Mouse (Mus musculus): ENCODE measurements around the gene Fpr3. TPM values are rescaled to one million over a fixed set of nuclear protein-coding genes. Genes with fewer than 3 reads are reported as not detected.

Gene Fpr3
- polyA plus RNA-seq, 1 experiment from 2014 or later = not detected

DNA sequence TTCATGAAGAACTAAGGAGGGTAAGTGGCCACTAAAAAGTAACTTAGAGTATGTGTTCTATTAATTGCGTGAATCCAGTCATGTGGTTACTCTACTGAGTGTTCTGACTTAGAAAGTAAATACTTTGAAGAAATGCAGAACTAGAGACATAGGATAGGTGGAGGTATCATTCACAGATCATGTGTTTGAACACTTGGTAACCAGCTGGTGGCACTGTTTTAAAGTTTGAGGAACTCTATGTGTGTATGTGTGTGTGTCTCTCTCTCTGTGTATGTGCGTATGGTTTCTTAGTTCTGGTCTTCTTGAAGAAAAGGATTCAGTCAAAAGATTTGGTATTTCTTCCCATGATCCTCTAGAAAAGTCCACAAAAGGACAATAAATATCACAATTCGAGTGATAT is 27.5 kb upstream of the Fpr3 start:
- Histone ChIP-seq H3K4me1 (ENCODE audit: insufficient read depth, low read depth, low read length) (no peaks in the 10 kb centered on the region), H3K4me3 (ENCODE audit: low read depth, low read length) (no peak overlapping the region), H3K27me3 (replicated peaks; ENCODE audit: insufficient read depth, low read length) (no peaks in the 10 kb centered on the region), H3K4me2 (replicated peaks; ENCODE audit: low read depth, low read length) (no peak overlapping the region), H3K27ac (ENCODE audit: low read length) (no peak overlapping the region), H3K9ac (replicated peaks; ENCODE audit: low read depth) (no peak overlapping the region), H3K36me3 (ENCODE audit: insufficient read depth, low read length) (no peaks in the 10 kb centered on the region), H3K9me3 (ENCODE audit: low read length) (no peaks in the 10 kb centered on the region)
- DNase-seq (ENCODE audit: low spot score) = no peak
- no peak for ATAC-seq
- TF ChIP-seq CTCF (IDR thresholded peaks at IDR 0.05) = peak; percentile 38
- no peak for TF ChIP-seq EP300 (IDR thresholded peaks at IDR 0.05)
- WGBS = 83% methylated on average over 3 of the region's 3 CpGs

- ATAC-seq (peak; percentile 39), DNase-seq (ENCODE audit: low spot score) (peak; percentile 67)
These were observed 25.3 kb upstream of the Fpr3 start for GRCm38 (mm10) chr17:17862360-17862759.

GRCm38 (mm10) chr17:17865168-17865567 is 22.5 kb upstream of the Fpr3 start:
- no peak overlapping the region for H3K4me3 ChIP-seq (ENCODE audit: low read depth, low read length)
- H3K27me3 ChIP-seq (replicated peaks; ENCODE audit: insufficient read depth, low read length) = no peaks in the 10 kb centered on the region
- DNase-seq (ENCODE audit: low spot score) (peak; percentile 36), ATAC-seq (no peak)
- no peaks in the 10 kb centered on the region for H3K4me1 ChIP-seq (ENCODE audit: insufficient read depth, low read depth, low read length)
- no peak overlapping the region for H3K27ac ChIP-seq (ENCODE audit: low read length)
- H3K36me3 ChIP-seq (ENCODE audit: insufficient read depth, low read length) = no peaks in the 10 kb centered on the region
- H3K9me3 ChIP-seq (ENCODE audit: low read length) = no peaks in the 10 kb centered on the region
- no peak overlapping the region for H3K9ac ChIP-seq (replicated peaks; ENCODE audit: low read depth)
- 60% methylated on average over 2 of the region's 2 CpGs for WGBS
- TF ChIP-seq EP300 (IDR thresholded peaks at IDR 0.05) (no peak), CTCF (IDR thresholded peaks at IDR 0.05) (no peak)
- no peak overlapping the region for H3K4me2 ChIP-seq (replicated peaks; ENCODE audit: low read depth, low read length)

More at GRCm38 (mm10) chr17:17862360-17862759, 25.3 kb upstream of the Fpr3 start:
- no peak overlapping the region for H3K4me2 ChIP-seq (replicated peaks; ENCODE audit: low read depth, low read length)
- no peak overlapping the region for H3K4me3 ChIP-seq (ENCODE audit: low read depth, low read length)
- TF ChIP-seq EP300 (IDR thresholded peaks at IDR 0.05) (no peak), CTCF (IDR thresholded peaks at IDR 0.05) (no peak)
- H3K27ac ChIP-seq (ENCODE audit: low read length) = no peak overlapping the region
- no peak overlapping the region for H3K9ac ChIP-seq (replicated peaks; ENCODE audit: low read depth)
- no peaks in the 10 kb centered on the region for H3K36me3 ChIP-seq (ENCODE audit: insufficient read depth, low read length)
- H3K9me3 ChIP-seq (ENCODE audit: low read length) = no peaks in the 10 kb centered on the region
- H3K27me3 ChIP-seq (replicated peaks; ENCODE audit: insufficient read depth, low read length) = no peaks in the 10 kb centered on the region
- 32% methylated on average over 1 of the region's 1 CpGs for WGBS
- no peaks in the 10 kb centered on the region for H3K4me1 ChIP-seq (ENCODE audit: insufficient read depth, low read depth, low read length)

GRCm38 (mm10) chr17:17866801-17867469 is 20.7 kb upstream of the Fpr3 start:
- no peak overlapping the region for H3K9ac ChIP-seq (replicated peaks; ENCODE audit: low read depth)
- no peak overlapping the region for H3K4me2 ChIP-seq (replicated peaks; ENCODE audit: low read depth, low read length)
- TF ChIP-seq CTCF (IDR thresholded peaks at IDR 0.05) = no peak
- no peak for TF ChIP-seq EP300 (IDR thresholded peaks at IDR 0.05)
- no peaks in the 10 kb centered on the region for H3K36me3 ChIP-seq (ENCODE audit: insufficient read depth, low read length)
- H3K27me3 ChIP-seq (replicated peaks; ENCODE audit: insufficient read depth, low read length) = no peaks in the 10 kb centered on the region
- no peaks in the 10 kb centered on the region for H3K4me1 ChIP-seq (ENCODE audit: insufficient read depth, low read depth, low read length)
- 67% methylated on average over 11 of the region's 11 CpGs for WGBS
- H3K27ac ChIP-seq (ENCODE audit: low read length) = no peak overlapping the region
- no peak overlapping the region for H3K4me3 ChIP-seq (ENCODE audit: low read depth, low read length)
- H3K9me3 ChIP-seq (ENCODE audit: low read length) = no peaks in the 10 kb centered on the region
- ATAC-seq (peak; percentile 89), DNase-seq (ENCODE audit: low spot score) (peak; percentile 84)

GRCm38 (mm10) chr17:17870892-17871550 is 16.6 kb upstream of the Fpr3 start:
- WGBS = 70% methylated on average over 2 of the region's 2 CpGs
- no peak overlapping the region for H3K9ac ChIP-seq (replicated peaks; ENCODE audit: low read depth)
- no peak overlapping the region for H3K27ac ChIP-seq (ENCODE audit: low read length)
- H3K4me1 ChIP-seq (ENCODE audit: insufficient read depth, low read depth, low read length) = no peaks in the 10 kb centered on the region
- no peaks in the 10 kb centered on the region for H3K27me3 ChIP-seq (replicated peaks; ENCODE audit: insufficient read depth, low read length)
- ATAC-seq (no peak), DNase-seq (ENCODE audit: low spot score) (no peak)
- H3K36me3 ChIP-seq (ENCODE audit: insufficient read depth, low read length) = no peaks in the 10 kb centered on the region
- TF ChIP-seq CTCF (IDR thresholded peaks at IDR 0.05) (no peak), EP300 (IDR thresholded peaks at IDR 0.05) (no peak)
- no peak overlapping the region for H3K4me3 ChIP-seq (ENCODE audit: low read depth, low read length)
- no peak overlapping the region for H3K4me2 ChIP-seq (replicated peaks; ENCODE audit: low read depth, low read length)
- no peaks in the 10 kb centered on the region for H3K9me3 ChIP-seq (ENCODE audit: low read length)

GRCm38 (mm10) chr17:17871697-17872096 is 16.0 kb upstream of the Fpr3 start:
- H3K9me3 ChIP-seq (ENCODE audit: low read length) = no peaks in the 10 kb centered on the region
- H3K27me3 ChIP-seq (replicated peaks; ENCODE audit: insufficient read depth, low read length) = no peaks in the 10 kb centered on the region
- H3K36me3 ChIP-seq (ENCODE audit: insufficient read depth, low read length) = no peaks in the 10 kb centered on the region
- no peak overlapping the region for H3K27ac ChIP-seq (ENCODE audit: low read length)
- no peak overlapping the region for H3K9ac ChIP-seq (replicated peaks; ENCODE audit: low read depth)
- no peak overlapping the region for H3K4me2 ChIP-seq (replicated peaks; ENCODE audit: low read depth, low read length)
- H3K4me1 ChIP-seq (ENCODE audit: insufficient read depth, low read depth, low read length) = no peaks in the 10 kb centered on the region
- H3K4me3 ChIP-seq (ENCODE audit: low read depth, low read length) = no peak overlapping the region
- ATAC-seq = no peak; the same call in 1 of the 2 replicates
- peak; percentile 32 for DNase-seq (ENCODE audit: low spot score)
- WGBS = 68% methylated on average over 2 of the region's 2 CpGs
- TF ChIP-seq CTCF (IDR thresholded peaks at IDR 0.05) (no peak), EP300 (IDR thresholded peaks at IDR 0.05) (0 out of 2 replicates have a peak, but pooled peaks have one; percentile 43)
